Mouse (Mus musculus) spleen, adult 2 months (tissue): Measurements from ENCODE around the gene C2cd3. TPM values are rescaled to one million over a fixed set of nuclear protein-coding genes. Genes with fewer than 3 reads are reported as not detected.
A peak's percentile ranks its signal among the peaks of the same experiment; 100 is the strongest.

Experiments
- DNase-seq, 2 experiments: peaks; one replicate each; pipeline versions ENCODE4 v3.0.0 to v3.0.0-alpha.2; 2012 to 2021; ENCODE audit warnings: low spot score in 2 of 2, low read depth in 1 of 2
- H3K27ac ChIP-seq: fragments of 200-500 bp; 2 replicates; pipeline ENCODE4 v1.5.1; 2012; ENCODE audit warnings: low read length, inconsistent platforms; ENCODE audit not compliant: insufficient read depth
- H3K27me3 ChIP-seq: fragments of 200-500 bp; 2 replicates; pipeline ENCODE4 v1.6.1; 2012; ENCODE audit warnings: mild to moderate bottlenecking, moderate library complexity, low read length, inconsistent platforms; ENCODE audit not compliant: control insufficient read depth, insufficient read depth
- H3K36me3 ChIP-seq: fragments of 200-500 bp; 2 replicates; pipeline ENCODE4 v1.6.1; 2012; ENCODE audit warnings: mild to moderate bottlenecking, low read length, inconsistent platforms; ENCODE audit not compliant: control insufficient read depth, insufficient read depth
- H3K4me1 ChIP-seq: fragments of 200-500 bp; 2 replicates; pipeline ENCODE4 v1.6.1; 2011; ENCODE audit warnings: inconsistent platforms; ENCODE audit not compliant: control insufficient read depth, insufficient read depth, insufficient read length
- H3K4me3 ChIP-seq: fragments of 200-500 bp; 2 replicates; pipeline ENCODE4 v1.5.1; 2011; ENCODE audit warnings: mild to moderate bottlenecking, inconsistent platforms; ENCODE audit not compliant: insufficient read depth, insufficient read length; ENCODE audit errors: extremely low read depth
- CTCF ChIP-seq: fragments of 200-500 bp; IDR thresholded peaks from 2 replicates; pipeline ENCODE4 v1.5.1; 2011; ENCODE audit warnings: mild to moderate bottlenecking, inconsistent platforms; ENCODE audit not compliant: insufficient read depth, insufficient read length, insufficient replicate concordance; ENCODE audit errors: extremely low read depth
- POLR2A ChIP-seq: fragments of 200-500 bp; IDR thresholded peaks from 2 replicates; pipeline ENCODE4 v1.6.1; 2011; ENCODE audit warnings: low read depth, low read length, inconsistent platforms
- WGBS: fragments of 180-500 bp; shearing (Covaris S2); methylation state at CpG from one replicate; pipeline ENCODE4 v1.1.7; 2018; 5-methylcytosine and 5-hydroxymethylcytosine counted together
- polyA plus RNA-seq: library from polyadenylated mRNA; depleted of rRNA; stranded (reverse); fragments of >200 nt; gene quantifications from 2 replicates; pipeline ENCODE4 v1.2.3, GENCODE M21; 2012

C2cd3 gene
- polyA plus RNA-seq, 1 experiment: 24.1 TPM

DNA sequence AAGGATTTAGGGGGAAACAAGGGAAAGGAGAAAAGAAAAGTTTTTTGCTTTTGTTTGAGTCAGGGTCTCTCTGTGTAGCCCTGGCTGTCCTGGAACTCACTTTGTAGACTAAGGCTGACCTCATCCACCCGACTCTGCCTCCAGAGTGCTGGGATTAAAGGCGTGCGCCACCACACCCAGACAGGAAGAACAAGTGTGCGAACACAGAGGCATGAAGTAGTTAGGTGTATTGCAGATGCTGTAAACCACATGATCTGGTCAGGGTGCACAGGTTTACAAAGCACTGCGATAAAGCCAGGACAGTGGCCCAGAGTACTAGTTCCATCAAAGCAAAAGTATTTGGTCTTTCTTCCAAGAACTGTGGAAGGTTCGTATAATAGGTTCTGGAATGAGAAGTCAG is 61.3 kb downstream of the C2cd3 start:
- DNase-seq: no peak
- no peaks in the 10 kb centered on the region for H3K4me1 ChIP-seq
- 93% methylated on average over 6 of the region's 6 CpGs for WGBS
- H3K4me3 ChIP-seq: no peak overlapping the region
- H3K36me3 ChIP-seq: peaks cover 27% of the 10 kb centered on the region
- H3K27ac ChIP-seq: no peak overlapping the region
- H3K27me3 ChIP-seq: no peaks in the 10 kb centered on the region
- TF ChIP-seq CTCF: no peak
- no peak for TF ChIP-seq POLR2A

DNA sequence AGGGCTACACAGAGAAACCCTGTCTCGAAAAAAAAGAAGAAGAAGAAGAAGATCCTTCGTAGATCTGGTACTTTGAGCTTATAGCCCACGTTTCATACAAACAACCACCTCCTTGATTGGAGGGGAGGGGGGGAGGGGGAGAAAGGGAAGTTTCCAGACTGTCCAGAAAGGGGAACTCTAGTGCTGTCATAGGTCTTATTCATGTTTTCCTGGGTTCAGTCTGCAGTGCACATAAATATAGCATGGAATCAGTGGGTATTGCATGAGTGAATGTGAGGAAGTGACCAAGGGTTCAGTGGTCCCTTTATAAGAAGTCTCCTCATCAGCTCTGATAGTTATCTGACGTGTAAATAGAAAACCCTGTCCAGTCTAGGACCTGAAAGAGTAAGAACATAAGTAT is 71.7 kb downstream of the C2cd3 start:
- 42% methylated on average over 4 of the region's 4 CpGs for whole genome bisulfite sequencing
- Histone ChIP-seq H3K36me3 (peaks cover 29% of the 10 kb centered on the region), H3K27me3 (no peaks in the 10 kb centered on the region), H3K4me1 (no peaks in the 10 kb centered on the region), H3K27ac (no peak overlapping the region), H3K4me3 (no peak overlapping the region)
- no peak for DNase-seq
- TF ChIP-seq POLR2A (no peak), CTCF (no peak)

DNA sequence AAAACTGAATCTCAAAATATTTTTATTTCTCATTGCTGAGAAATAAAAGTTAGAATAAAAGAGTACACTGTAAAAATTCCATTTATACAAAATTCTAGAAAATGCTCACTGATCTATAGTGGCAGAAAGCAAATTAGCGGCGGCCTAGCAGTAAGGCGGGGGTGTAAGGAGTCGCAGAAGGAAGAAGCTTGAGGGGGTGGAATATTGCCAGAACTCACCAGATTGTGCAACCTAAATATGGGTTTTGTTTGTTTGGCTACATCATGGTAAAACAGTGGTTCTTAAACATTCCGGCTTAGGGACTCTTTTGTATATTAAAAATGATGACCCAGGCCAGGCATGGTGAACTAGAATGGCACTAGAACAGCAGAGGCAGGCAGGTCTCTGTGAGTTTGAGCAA is 74.2 kb downstream of the C2cd3 start:
- H3K4me3 ChIP-seq: no peak overlapping the region
- no peaks in the 10 kb centered on the region for H3K4me1 ChIP-seq
- no peaks in the 10 kb centered on the region for H3K27me3 ChIP-seq
- TF ChIP-seq CTCF (no peak), POLR2A (no peak)
- no peak for DNase-seq
- WGBS: 89% methylated on average over 5 of the region's 5 CpGs
- H3K27ac ChIP-seq: no peak overlapping the region
- peaks cover 27% of the 10 kb centered on the region for H3K36me3 ChIP-seq

DNA sequence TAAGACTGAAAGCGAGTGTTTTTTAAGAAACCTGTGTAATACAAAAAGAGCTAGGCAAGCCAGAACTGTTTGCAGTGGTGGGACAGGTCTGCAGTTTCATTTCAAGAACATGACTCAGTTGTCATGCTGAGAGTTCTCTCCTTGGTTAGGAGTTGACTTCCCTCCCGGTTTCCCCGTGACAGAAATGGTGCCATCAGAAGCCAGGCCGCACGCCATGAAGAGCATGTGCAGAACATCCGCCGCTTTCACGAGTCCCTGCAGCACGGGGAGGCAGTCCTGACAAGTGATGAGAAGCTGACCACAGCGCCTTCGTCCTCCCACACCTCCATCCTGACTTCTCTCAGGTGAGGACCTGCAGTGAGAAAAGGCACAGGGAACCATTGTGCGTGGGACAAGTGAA is 76.5 kb downstream of the C2cd3 start:
- DNase-seq: no peak
- Histone ChIP-seq H3K27ac (peak overlapping the region; percentile 50; the same call in 1 of the 2 replicates), H3K4me3 (no peak overlapping the region), H3K27me3 (no peaks in the 10 kb centered on the region), H3K36me3 (peaks cover 28% of the 10 kb centered on the region), H3K4me1 (no peaks in the 10 kb centered on the region)
- no peak for TF ChIP-seq CTCF
- no peak for TF ChIP-seq POLR2A
- 90% methylated on average over 12 of the region's 12 CpGs for WGBS

DNA sequence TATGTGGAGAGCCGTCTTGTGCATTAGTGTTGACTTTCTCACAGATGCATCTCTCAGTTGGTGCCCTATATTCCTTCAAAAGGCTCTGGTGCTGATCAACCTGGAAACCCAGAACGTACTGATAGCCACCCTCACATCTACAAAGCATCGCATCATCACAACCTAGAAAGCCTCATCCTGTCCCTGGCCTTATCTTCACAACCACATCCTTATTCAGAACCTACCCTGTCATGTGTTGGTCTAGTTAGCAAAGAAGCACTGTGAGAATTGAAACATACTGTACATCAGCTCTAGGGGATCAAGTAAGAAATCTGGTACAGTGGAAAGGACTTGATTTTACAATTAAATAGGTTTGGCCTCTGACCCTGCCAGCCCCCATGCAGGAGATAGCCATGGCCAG is 77.0 kb downstream of the C2cd3 start:
- 68% methylated on average over 3 of the region's 3 CpGs for WGBS
- no peak overlapping the region for H3K4me3 ChIP-seq
- no peaks in the 10 kb centered on the region for H3K27me3 ChIP-seq
- H3K36me3 ChIP-seq: peaks cover 28% of the 10 kb centered on the region
- no peak for DNase-seq
- TF ChIP-seq POLR2A: no peak
- no peak for TF ChIP-seq CTCF
- H3K4me1 ChIP-seq: no peaks in the 10 kb centered on the region
- H3K27ac ChIP-seq: peak overlapping the region; percentile 50; the same call in 1 of the 2 replicates

DNA sequence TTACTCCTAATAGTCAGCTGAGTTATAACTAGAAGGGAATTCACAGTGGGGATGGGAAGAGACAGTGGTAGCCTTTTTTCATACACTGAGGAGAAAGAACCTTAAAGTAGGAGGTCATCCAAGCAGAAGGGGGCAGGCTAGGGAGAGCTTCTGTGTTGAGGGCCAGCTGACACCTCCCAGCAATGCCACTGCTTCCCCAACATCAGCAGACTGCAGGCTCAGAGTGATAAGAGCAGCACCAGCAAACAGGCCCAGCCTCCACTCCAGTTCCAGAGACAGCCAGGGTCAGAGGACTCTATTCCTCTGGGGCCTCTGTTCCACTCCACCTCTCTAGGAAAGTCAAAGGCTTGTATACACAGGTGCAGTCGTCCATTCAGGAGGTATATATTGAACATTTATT is 86.1 kb downstream of the C2cd3 start:
- Histone ChIP-seq H3K4me3 (no peak overlapping the region), H3K4me1 (no peaks in the 10 kb centered on the region; the same call in 1 of the 2 replicates), H3K27ac (no peak overlapping the region), H3K27me3 (no peaks in the 10 kb centered on the region), H3K36me3 (peaks cover 21% of the 10 kb centered on the region)
- no peak for DNase-seq
- TF ChIP-seq POLR2A (no peak), CTCF (no peak)
- 82% methylated on average over 1 of the region's 1 CpGs for WGBS

DNA sequence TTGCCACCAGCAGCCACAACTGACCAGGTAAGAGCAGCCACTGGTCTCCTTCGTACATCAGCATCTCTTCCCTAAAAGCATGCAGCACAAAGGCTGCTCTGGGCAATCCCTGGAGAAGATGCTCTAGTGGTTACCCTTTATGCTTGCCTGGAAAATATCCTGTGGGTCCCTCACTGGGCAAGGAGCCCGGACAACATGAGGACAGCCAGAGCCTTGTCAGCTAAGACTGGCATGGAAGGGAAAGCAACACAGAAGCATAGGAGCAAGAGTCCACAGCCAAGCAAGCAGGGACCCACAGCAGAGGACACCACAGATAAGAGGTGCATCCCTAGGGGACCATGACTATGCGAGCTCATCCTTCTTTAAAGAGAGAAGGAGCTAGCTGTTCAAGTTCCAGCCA is 87.8 kb downstream of the C2cd3 start:
- H3K4me3 ChIP-seq: no peak overlapping the region
- H3K27me3 ChIP-seq: no peaks in the 10 kb centered on the region
- DNase-seq: no peak
- WGBS: 82% methylated on average over 3 of the region's 3 CpGs
- H3K36me3 ChIP-seq: peaks cover 17% of the 10 kb centered on the region
- no peak overlapping the region for H3K27ac ChIP-seq
- no peaks in the 10 kb centered on the region; the same call in 1 of the 2 replicates for H3K4me1 ChIP-seq
- TF ChIP-seq POLR2A: no peak
- TF ChIP-seq CTCF: no peak
